Mouse (Mus musculus): ENCODE results near the gene Dnah17. TPM values are rescaled to one million over a fixed set of nuclear protein-coding genes. Genes with fewer than 3 reads are reported as not detected.

Dnah17 gene
- polyA plus RNA-seq, 1 experiment from 2014 or later = 0.17 TPM

DNA sequence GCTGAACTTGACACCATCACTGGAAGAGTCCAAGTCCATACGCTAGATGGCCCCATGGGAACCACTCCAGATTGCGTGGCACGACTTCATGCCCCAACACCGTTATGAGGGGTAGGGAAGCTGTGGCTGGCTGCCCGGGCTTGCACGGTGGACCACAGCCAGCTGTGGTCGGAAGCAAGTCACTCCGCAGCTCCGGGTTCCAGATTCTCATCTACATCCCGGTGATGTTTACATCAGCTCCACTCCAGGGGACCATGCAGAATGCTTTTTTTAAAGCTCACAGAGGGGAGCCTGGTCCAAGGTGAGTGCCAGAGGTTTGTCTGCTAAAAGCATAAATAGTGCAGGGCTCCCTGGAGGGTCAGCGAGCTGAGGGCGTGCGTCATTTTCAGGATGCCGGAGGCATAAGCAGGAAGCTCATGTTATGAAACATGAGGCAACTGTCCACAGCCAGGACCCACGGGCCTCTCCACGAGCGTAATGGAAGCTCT, 55.4 kb downstream of the Dnah17 start:
- Histone ChIP-seq H3K9me3 (ENCODE audit: control insufficient read depth, low read length) (no peaks in the 10 kb centered on the region), H3K36me3 (ENCODE audit: control insufficient read depth, insufficient read depth, low read length) (no peaks in the 10 kb centered on the region), H3K4me2 (ENCODE audit: low read depth, low read length, severe bottlenecking) (no peak overlapping the region), H3K27me3 (ENCODE audit: control insufficient read depth, insufficient read depth, low read length) (no peaks in the 10 kb centered on the region), H3K27ac (ENCODE audit: low read depth, low read length) (no peak overlapping the region), H3K4me3 (ENCODE audit: low read depth, low read length) (no peak overlapping the region), H3K4me1 (replicated peaks; ENCODE audit: control insufficient read depth, insufficient read depth, low read length) (no peaks in the 10 kb centered on the region), H3K9ac (ENCODE audit: low read length) (no peak overlapping the region)
- WGBS = 86% methylated on average over 17 of the region's 17 CpGs
- no peak for ATAC-seq (replicated peaks; ENCODE audit: low FRiP score)
- DNase-seq (ENCODE audit: low spot score) = no peak

GRCm38 (mm10) chr11:118071227-118071912, 59.1 kb downstream of the Dnah17 start:
- Histone ChIP-seq H3K9me3 (ENCODE audit: control insufficient read depth, low read length) (no peaks in the 10 kb centered on the region), H3K9ac (ENCODE audit: low read length) (no peak overlapping the region), H3K4me3 (ENCODE audit: low read depth, low read length) (no peak overlapping the region), H3K4me2 (ENCODE audit: low read depth, low read length, severe bottlenecking) (no peak overlapping the region), H3K27me3 (ENCODE audit: control insufficient read depth, insufficient read depth, low read length) (no peaks in the 10 kb centered on the region), H3K27ac (ENCODE audit: low read depth, low read length) (no peak overlapping the region), H3K4me1 (replicated peaks; ENCODE audit: control insufficient read depth, insufficient read depth, low read length) (no peaks in the 10 kb centered on the region), H3K36me3 (ENCODE audit: control insufficient read depth, insufficient read depth, low read length) (no peaks in the 10 kb centered on the region)
- 45% methylated on average over 11 of the region's 11 CpGs for WGBS
- no peak for ATAC-seq (replicated peaks; ENCODE audit: low FRiP score)
- no peak for DNase-seq (ENCODE audit: low spot score)

DNA sequence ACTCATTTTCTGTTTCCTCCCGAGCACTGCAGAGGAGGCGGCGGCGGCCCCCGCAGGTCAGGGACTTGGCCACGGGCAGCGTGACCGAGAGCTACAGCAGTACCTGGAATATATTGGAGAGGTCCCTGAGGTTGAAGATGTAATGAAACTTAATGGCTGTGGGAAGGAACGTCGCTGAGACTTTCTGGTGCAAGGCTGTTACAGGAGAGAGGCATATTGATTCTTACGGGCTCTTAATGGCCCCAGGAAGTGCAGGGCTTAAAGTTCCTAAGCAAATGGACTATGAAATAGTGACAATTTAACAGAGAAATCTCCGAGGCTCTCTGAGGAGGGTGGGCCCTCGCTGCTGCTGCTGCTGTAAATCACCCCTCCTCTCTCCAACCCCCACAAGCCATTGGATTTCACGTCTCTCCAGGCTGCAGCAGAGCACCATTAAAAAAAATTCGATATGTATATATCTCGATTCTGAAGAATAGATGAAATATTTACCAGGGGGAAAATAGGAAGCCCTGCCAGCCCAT, 61.6 kb downstream of the Dnah17 start:
- no peaks in the 10 kb centered on the region for H3K36me3 ChIP-seq (ENCODE audit: control insufficient read depth, insufficient read depth, low read length)
- H3K4me3 ChIP-seq (ENCODE audit: low read depth, low read length) = no peak overlapping the region
- no peak overlapping the region for H3K27ac ChIP-seq (ENCODE audit: low read depth, low read length)
- H3K27me3 ChIP-seq (ENCODE audit: control insufficient read depth, insufficient read depth, low read length) = no peaks in the 10 kb centered on the region
- 89% methylated on average over 16 of the region's 16 CpGs for WGBS
- DNase-seq (ENCODE audit: low spot score) (no peak), ATAC-seq (replicated peaks; ENCODE audit: low FRiP score) (no peak)
- H3K4me1 ChIP-seq (replicated peaks; ENCODE audit: control insufficient read depth, insufficient read depth, low read length) = no peaks in the 10 kb centered on the region
- no peak overlapping the region for H3K4me2 ChIP-seq (ENCODE audit: low read depth, low read length, severe bottlenecking)
- no peaks in the 10 kb centered on the region for H3K9me3 ChIP-seq (ENCODE audit: control insufficient read depth, low read length)
- no peak overlapping the region for H3K9ac ChIP-seq (ENCODE audit: low read length)

DNA sequence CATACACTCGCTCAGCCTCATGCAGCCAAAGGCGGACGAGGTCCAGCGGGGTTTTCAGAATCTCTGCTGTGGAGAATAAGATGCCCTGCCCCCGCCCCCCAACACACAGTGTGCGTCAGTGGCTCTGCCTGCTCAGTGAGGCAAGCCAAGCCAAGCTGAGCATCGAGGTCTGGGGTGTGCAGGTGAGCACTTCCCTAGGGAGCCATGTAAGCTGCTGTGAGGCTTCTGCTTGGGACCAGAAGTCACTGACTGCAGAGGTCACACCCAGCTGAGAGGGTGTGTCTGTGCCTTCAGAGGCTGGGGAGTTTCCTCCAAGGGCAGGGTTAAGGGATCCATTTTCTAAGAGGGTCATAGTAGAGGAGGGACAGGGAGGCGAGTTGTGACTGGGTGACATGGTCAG, 62.8 kb downstream of the Dnah17 start:
- H3K9me3 ChIP-seq (ENCODE audit: control insufficient read depth, low read length) = no peaks in the 10 kb centered on the region
- 75% methylated on average over 8 of the region's 8 CpGs for WGBS

GRCm38 (mm10) chr11:118060038-118060437, 70.4 kb downstream of the Dnah17 start:
- Histone ChIP-seq H3K9me3 (ENCODE audit: control insufficient read depth, low read length) (no peaks in the 10 kb centered on the region), H3K4me1 (replicated peaks; ENCODE audit: control insufficient read depth, insufficient read depth, low read length) (no peaks in the 10 kb centered on the region; the same call in 1 of the 2 replicates), H3K27me3 (ENCODE audit: control insufficient read depth, insufficient read depth, low read length) (no peaks in the 10 kb centered on the region), H3K36me3 (ENCODE audit: control insufficient read depth, insufficient read depth, low read length) (no peaks in the 10 kb centered on the region), H3K27ac (ENCODE audit: low read depth, low read length) (no peak overlapping the region), H3K4me3 (ENCODE audit: low read depth, low read length) (no peak overlapping the region), H3K4me2 (ENCODE audit: low read depth, low read length, severe bottlenecking) (no peak overlapping the region), H3K9ac (ENCODE audit: low read length) (no peak overlapping the region)
- ATAC-seq (replicated peaks; ENCODE audit: low FRiP score) (no peak), DNase-seq (ENCODE audit: low spot score) (no peak)
- 87% methylated on average over 14 of the region's 14 CpGs for WGBS

More for the DNA sequence above, 62.8 kb downstream of the Dnah17 start:
- H3K4me3 ChIP-seq (ENCODE audit: low read depth, low read length) = no peak overlapping the region
- H3K27me3 ChIP-seq (ENCODE audit: control insufficient read depth, insufficient read depth, low read length) = no peaks in the 10 kb centered on the region
- ATAC-seq (replicated peaks; ENCODE audit: low FRiP score) = no peak
- no peak for DNase-seq (ENCODE audit: low spot score)
- no peak overlapping the region for H3K9ac ChIP-seq (ENCODE audit: low read length)
- no peak overlapping the region for H3K4me2 ChIP-seq (ENCODE audit: low read depth, low read length, severe bottlenecking)
- H3K4me1 ChIP-seq (replicated peaks; ENCODE audit: control insufficient read depth, insufficient read depth, low read length) = no peaks in the 10 kb centered on the region
- H3K27ac ChIP-seq (ENCODE audit: low read depth, low read length) = no peak overlapping the region
- H3K36me3 ChIP-seq (ENCODE audit: control insufficient read depth, insufficient read depth, low read length) = no peaks in the 10 kb centered on the region

DNA sequence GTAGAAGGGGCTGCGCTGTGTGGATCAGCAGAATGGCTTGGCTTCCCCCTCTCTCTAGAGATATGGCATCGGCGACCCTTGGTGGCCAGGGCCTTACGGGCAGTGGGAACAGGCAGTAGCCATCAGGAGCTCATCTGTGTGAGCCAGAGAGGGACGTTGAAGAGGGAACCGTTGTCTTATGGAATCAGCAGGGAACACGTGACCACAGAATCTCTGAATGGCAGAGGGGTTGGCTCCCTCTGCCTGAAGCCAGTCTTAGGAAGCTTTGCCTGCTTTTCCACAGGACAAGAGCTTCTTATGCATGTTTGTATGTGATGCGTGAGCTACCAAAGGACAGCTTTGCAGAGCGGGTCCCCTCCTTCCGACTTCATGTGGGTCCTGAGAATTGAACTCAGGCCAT, 71.6 kb downstream of the Dnah17 start:
- 68% methylated on average over 10 of the region's 10 CpGs for WGBS
- H3K36me3 ChIP-seq (ENCODE audit: control insufficient read depth, insufficient read depth, low read length) = no peaks in the 10 kb centered on the region
- no peak overlapping the region for H3K9ac ChIP-seq (ENCODE audit: low read length)
- H3K4me2 ChIP-seq (ENCODE audit: low read depth, low read length, severe bottlenecking) = no peak overlapping the region
- ATAC-seq (replicated peaks; ENCODE audit: low FRiP score) (no peak), DNase-seq (ENCODE audit: low spot score) (no peak)
- H3K9me3 ChIP-seq (ENCODE audit: control insufficient read depth, low read length) = no peaks in the 10 kb centered on the region
- no peaks in the 10 kb centered on the region for H3K27me3 ChIP-seq (ENCODE audit: control insufficient read depth, insufficient read depth, low read length)
- H3K27ac ChIP-seq (ENCODE audit: low read depth, low read length) = no peak overlapping the region
- H3K4me1 ChIP-seq (replicated peaks; ENCODE audit: control insufficient read depth, insufficient read depth, low read length) = no peaks in the 10 kb centered on the region; the same call in 1 of the 2 replicates
- H3K4me3 ChIP-seq (ENCODE audit: low read depth, low read length) = no peak overlapping the region

DNA sequence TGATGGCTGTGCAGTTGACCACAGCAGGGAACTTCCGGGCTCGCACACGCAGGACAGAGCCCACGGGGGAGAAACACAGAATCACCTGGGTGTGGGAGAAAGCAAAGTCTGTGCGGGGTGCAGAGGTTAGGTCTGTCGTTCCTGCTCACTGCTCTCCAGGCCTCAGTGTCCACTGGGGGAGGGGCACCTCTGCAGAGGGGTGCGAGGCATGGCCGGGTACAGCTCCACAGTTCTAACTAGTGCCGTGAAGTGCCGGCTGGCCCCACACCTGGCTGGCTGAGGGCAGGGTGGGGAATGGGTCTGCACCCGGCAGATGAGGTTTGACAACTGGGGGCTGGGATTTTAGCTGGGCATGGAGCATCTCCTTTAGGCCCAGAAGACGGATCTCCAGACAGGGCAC, 72.1 kb downstream of the Dnah17 start:
- ATAC-seq (replicated peaks; ENCODE audit: low FRiP score) (no peak), DNase-seq (ENCODE audit: low spot score) (no peak)
- Histone ChIP-seq H3K9ac (ENCODE audit: low read length) (no peak overlapping the region), H3K4me3 (ENCODE audit: low read depth, low read length) (no peak overlapping the region), H3K9me3 (ENCODE audit: control insufficient read depth, low read length) (no peaks in the 10 kb centered on the region), H3K4me2 (ENCODE audit: low read depth, low read length, severe bottlenecking) (no peak overlapping the region), H3K27ac (ENCODE audit: low read depth, low read length) (no peak overlapping the region), H3K4me1 (replicated peaks; ENCODE audit: control insufficient read depth, insufficient read depth, low read length) (no peaks in the 10 kb centered on the region; the same call in 1 of the 2 replicates), H3K27me3 (ENCODE audit: control insufficient read depth, insufficient read depth, low read length) (no peaks in the 10 kb centered on the region), H3K36me3 (ENCODE audit: control insufficient read depth, insufficient read depth, low read length) (no peaks in the 10 kb centered on the region)
- WGBS = 76% methylated on average over 12 of the region's 12 CpGs

DNA sequence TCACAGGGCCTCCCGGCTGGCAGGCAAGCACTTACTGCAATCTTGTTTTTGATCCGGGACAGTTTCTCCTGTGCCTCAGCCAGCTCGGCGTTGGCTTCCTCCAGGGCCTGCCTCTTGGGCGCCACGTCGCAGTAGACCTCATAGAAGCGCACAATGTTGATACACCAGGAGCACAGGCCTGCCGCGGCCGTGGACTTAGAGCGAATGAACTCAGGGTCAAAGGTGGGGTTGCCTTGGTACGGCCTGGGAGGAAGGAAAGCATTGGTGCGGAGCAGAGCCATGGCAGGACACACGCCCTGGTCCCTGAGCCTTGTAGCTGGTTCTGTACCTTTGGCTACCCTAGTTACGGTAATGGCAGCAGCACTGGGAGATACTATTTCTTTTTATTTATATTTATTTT, 80.3 kb downstream of the Dnah17 start:
- no peaks in the 10 kb centered on the region for H3K9me3 ChIP-seq (ENCODE audit: control insufficient read depth, low read length)
- no peak overlapping the region for H3K4me2 ChIP-seq (ENCODE audit: low read depth, low read length, severe bottlenecking)
- H3K4me3 ChIP-seq (ENCODE audit: low read depth, low read length) = no peak overlapping the region
- ATAC-seq (replicated peaks; ENCODE audit: low FRiP score) = no peak
- H3K9ac ChIP-seq (ENCODE audit: low read length) = no peak overlapping the region
- no peak for DNase-seq (ENCODE audit: low spot score)
- 87% methylated on average over 16 of the region's 16 CpGs for WGBS
- no peaks in the 10 kb centered on the region for H3K27me3 ChIP-seq (ENCODE audit: control insufficient read depth, insufficient read depth, low read length)
- H3K4me1 ChIP-seq (replicated peaks; ENCODE audit: control insufficient read depth, insufficient read depth, low read length) = no peaks in the 10 kb centered on the region
- H3K36me3 ChIP-seq (ENCODE audit: control insufficient read depth, insufficient read depth, low read length) = no peaks in the 10 kb centered on the region
- no peak overlapping the region for H3K27ac ChIP-seq (ENCODE audit: low read depth, low read length)

GRCm38 (mm10) chr11:118049641-118050040, 80.8 kb downstream of the Dnah17 start:
- Histone ChIP-seq H3K27ac (ENCODE audit: low read depth, low read length) (no peak overlapping the region), H3K9me3 (ENCODE audit: control insufficient read depth, low read length) (no peaks in the 10 kb centered on the region), H3K4me1 (replicated peaks; ENCODE audit: control insufficient read depth, insufficient read depth, low read length) (no peaks in the 10 kb centered on the region), H3K9ac (ENCODE audit: low read length) (no peak overlapping the region), H3K27me3 (ENCODE audit: control insufficient read depth, insufficient read depth, low read length) (no peaks in the 10 kb centered on the region), H3K4me3 (ENCODE audit: low read depth, low read length) (no peak overlapping the region), H3K4me2 (ENCODE audit: low read depth, low read length, severe bottlenecking) (no peak overlapping the region), H3K36me3 (ENCODE audit: control insufficient read depth, insufficient read depth, low read length) (no peaks in the 10 kb centered on the region)
- DNase-seq (ENCODE audit: low spot score) = no peak
- WGBS = 32% methylated on average over 8 of the region's 8 CpGs
- no peak for ATAC-seq (replicated peaks; ENCODE audit: low FRiP score)

Data from forebrain, embryonic 11.5 days (tissue).